Mouse (Mus musculus) kidney, embryonic 14.5 days (tissue): Measurements from ENCODE around the gene Sdc3. TPM values are rescaled to one million over a fixed set of nuclear protein-coding genes. Genes with fewer than 3 reads are reported as not detected.

ENCODE experiments used
- ATAC-seq: fragments of 200-750 bp; cut with Nextera tagmentation; 2 replicates; pipeline ENCODE4 v1.8.0; 2017; ENCODE audit warnings: moderate number of reproducible peaks, mild to moderate bottlenecking, moderate TSS enrichment, moderate library complexity; ENCODE audit not compliant: low FRiP score, low TSS enrichment
- H3K27ac ChIP-seq: fragments of 300-500 bp; sonication (generic); 2 replicates; pipeline ENCODE4 v1.5.1; 2014; ENCODE audit warnings: low read depth, mild to moderate bottlenecking, low read length, moderate library complexity, mixed read lengths
- H3K27me3 ChIP-seq: fragments of 300-500 bp; sonication (generic); 2 replicates; pipeline ENCODE4 v1.6.1; 2014; ENCODE audit warnings: mild to moderate bottlenecking, low read length; ENCODE audit not compliant: control insufficient read depth, insufficient read depth
- H3K36me3 ChIP-seq: fragments of 300-500 bp; sonication (generic); 2 replicates; pipeline ENCODE4 v1.6.1; 2014; ENCODE audit warnings: low read length, mixed read lengths; ENCODE audit not compliant: control insufficient read depth, insufficient read depth
- H3K4me1 ChIP-seq: fragments of 300-500 bp; sonication (generic); 2 replicates; pipeline ENCODE4 v1.6.1; 2014; ENCODE audit warnings: low read length, mixed read lengths; ENCODE audit not compliant: control insufficient read depth, insufficient read depth
- H3K4me2 ChIP-seq: fragments of 300-500 bp; sonication (generic); replicated peaks from 2 replicates; pipeline ENCODE4 v1.6.1; 2014; ENCODE audit warnings: low read depth, mild to moderate bottlenecking, low read length
- H3K4me3 ChIP-seq: fragments of 300-500 bp; sonication (generic); 2 replicates; pipeline ENCODE4 v1.5.1; 2014; ENCODE audit warnings: mild to moderate bottlenecking, low read length
- H3K9ac ChIP-seq: fragments of 300-500 bp; sonication (generic); 2 replicates; pipeline ENCODE4 v1.6.1; 2014; ENCODE audit warnings: low read depth, mild to moderate bottlenecking, low read length, moderate library complexity
- H3K9me3 ChIP-seq: fragments of 300-500 bp; sonication (generic); 2 replicates; pipeline ENCODE4 v1.6.1; 2016; ENCODE audit warnings: low read length; ENCODE audit not compliant: control insufficient read depth
- WGBS: fragments of 180-500 bp; shearing (Covaris S2); extraction: QIAGEN DNeasy Blood & Tissue Kit; methylation state at CpG from one replicate; pipeline ENCODE4 v1.1.7; 2014; 5-methylcytosine and 5-hydroxymethylcytosine counted together
- polyA plus RNA-seq: library from polyadenylated mRNA; unstranded; fragments of >200 nt; fragmentation: Nextera tagmentation; extraction: Ambion mirVana; gene quantifications from 2 replicates; pipeline ENCODE4 v1.2.1, GENCODE M21; 2014

The Sdc3 gene
- 9.6 and 15.8 TPM in 2 replicates for polyA plus RNA-seq

GRCm38 (mm10) chr4:130792376-130793179, at the start of gene Sdc3:
Gene Sdc3 (plus strand): TSS chr4:130792537.
- Histone ChIP-seq H3K4me1 (peaks cover 17% of the 10 kb centered on the region), H3K4me2 (peak within 1 kb of the TSS; percentile 97), H3K9me3 (no peaks in the 10 kb centered on the region), H3K27me3 (no peaks in the 10 kb centered on the region), H3K36me3 (no peaks in the 10 kb centered on the region), H3K4me3 (peak within 1 kb of the TSS; percentile 57), H3K27ac (no peak within 1 kb of the TSS), H3K9ac (peak within 1 kb of the TSS; percentile 92)
- WGBS: 2% methylated on average over 75 of the region's 99 CpGs
- ATAC-seq: peak; percentile 11; the same call in 1 of the 2 replicates

GRCm38 (mm10) chr4:130744058-130744457, 48.3 kb upstream of the Sdc3 start:
- H3K36me3 ChIP-seq: peaks cover 92% of the 10 kb centered on the region
- H3K27me3 ChIP-seq: no peaks in the 10 kb centered on the region
- H3K4me1 ChIP-seq: no peaks in the 10 kb centered on the region
- 80% methylated on average over 4 of the region's 4 CpGs for WGBS
- H3K9me3 ChIP-seq: no peaks in the 10 kb centered on the region
- no peak overlapping the region for H3K27ac ChIP-seq
- no peak overlapping the region for H3K4me2 ChIP-seq
- H3K9ac ChIP-seq: no peak overlapping the region
- no peak overlapping the region for H3K4me3 ChIP-seq
- no peak for ATAC-seq

GRCm38 (mm10) chr4:130745561-130746306, 46.6 kb upstream of the Sdc3 start:
- Histone ChIP-seq H3K4me3 (no peak overlapping the region), H3K36me3 (peaks cover 99% of the 10 kb centered on the region), H3K9ac (no peak overlapping the region), H3K27ac (no peak overlapping the region), H3K4me2 (no peak overlapping the region), H3K27me3 (no peaks in the 10 kb centered on the region), H3K9me3 (no peaks in the 10 kb centered on the region), H3K4me1 (no peaks in the 10 kb centered on the region)
- no peak for ATAC-seq
- WGBS: 70% methylated on average over 5 of the region's 5 CpGs

- Histone ChIP-seq H3K9ac (no peak overlapping the region), H3K4me2 (no peak overlapping the region), H3K27me3 (no peaks in the 10 kb centered on the region), H3K36me3 (peaks cover 99% of the 10 kb centered on the region), H3K4me1 (no peaks in the 10 kb centered on the region), H3K9me3 (no peaks in the 10 kb centered on the region), H3K27ac (no peak overlapping the region), H3K4me3 (no peak overlapping the region)
- WGBS: 65% methylated on average over 7 of the region's 7 CpGs
- no peak for ATAC-seq
Measured at GRCm38 (mm10) chr4:130749566-130749965, 42.8 kb upstream of the Sdc3 start.

GRCm38 (mm10) chr4:130751966-130752365, 40.4 kb upstream of the Sdc3 start:
- no peaks in the 10 kb centered on the region for H3K4me1 ChIP-seq
- WGBS: 94% methylated on average over 2 of the region's 2 CpGs

GRCm38 (mm10) chr4:130752591-130752990, 39.7 kb upstream of the Sdc3 start:
- Histone ChIP-seq H3K27ac (no peak overlapping the region), H3K36me3 (peaks cover 96% of the 10 kb centered on the region), H3K9ac (no peak overlapping the region), H3K4me2 (no peak overlapping the region), H3K4me3 (no peak overlapping the region), H3K4me1 (no peaks in the 10 kb centered on the region), H3K9me3 (no peaks in the 10 kb centered on the region), H3K27me3 (no peaks in the 10 kb centered on the region)
- WGBS: 75% methylated on average over 7 of the region's 7 CpGs
- no peak for ATAC-seq

More at GRCm38 (mm10) chr4:130751966-130752365, 40.4 kb upstream of the Sdc3 start:
- Histone ChIP-seq H3K9ac (no peak overlapping the region), H3K4me3 (no peak overlapping the region), H3K4me2 (no peak overlapping the region), H3K27ac (no peak overlapping the region), H3K27me3 (no peaks in the 10 kb centered on the region), H3K9me3 (no peaks in the 10 kb centered on the region), H3K36me3 (peaks cover 97% of the 10 kb centered on the region)
- ATAC-seq: no peak

- Histone ChIP-seq H3K4me3 (no peak overlapping the region), H3K36me3 (peaks cover 96% of the 10 kb centered on the region), H3K27me3 (no peaks in the 10 kb centered on the region), H3K4me1 (no peaks in the 10 kb centered on the region), H3K4me2 (no peak overlapping the region), H3K9me3 (no peaks in the 10 kb centered on the region), H3K9ac (no peak overlapping the region), H3K27ac (no peak overlapping the region)
- 73% methylated on average over 5 of the region's 5 CpGs for WGBS
- ATAC-seq: no peak
Measured at GRCm38 (mm10) chr4:130753755-130754154, 38.6 kb upstream of the Sdc3 start.

GRCm38 (mm10) chr4:130754776-130755175, 37.6 kb upstream of the Sdc3 start:
- Histone ChIP-seq H3K27ac (no peak overlapping the region), H3K4me2 (no peak overlapping the region), H3K4me1 (no peaks in the 10 kb centered on the region), H3K9ac (no peak overlapping the region), H3K27me3 (no peaks in the 10 kb centered on the region), H3K9me3 (no peaks in the 10 kb centered on the region), H3K4me3 (no peak overlapping the region), H3K36me3 (peaks cover 94% of the 10 kb centered on the region)
- no peak for ATAC-seq
- WGBS: 54% methylated on average over 2 of the region's 2 CpGs

GRCm38 (mm10) chr4:130759875-130760274, 32.5 kb upstream of the Sdc3 start:
- no peak overlapping the region for H3K27ac ChIP-seq
- no peaks in the 10 kb centered on the region for H3K9me3 ChIP-seq
- WGBS: 79% methylated on average over 2 of the region's 2 CpGs
- no peak overlapping the region for H3K9ac ChIP-seq
- no peak overlapping the region for H3K4me2 ChIP-seq
- no peaks in the 10 kb centered on the region for H3K27me3 ChIP-seq
- H3K4me3 ChIP-seq: no peak overlapping the region
- no peaks in the 10 kb centered on the region for H3K4me1 ChIP-seq
- H3K36me3 ChIP-seq: peaks cover 88% of the 10 kb centered on the region
- no peak for ATAC-seq
